In genomic region chr17:57246663-57247392, GRCm38 (mm10) we compare ENCODE assay signal across 8 mouse cellular contexts. TPM values are rescaled to one million over a fixed set of nuclear protein-coding genes. Genes with fewer than 3 reads are reported as not detected.
A peak's percentile ranks its signal among the peaks of the same experiment; 100 is the strongest.
DNase-seq lines count a peak whose midpoint lies in the region; ATAC-seq lines count a peak whose summit lies in the region.

No protein-coding gene starts in this region.

- H3K9ac ChIP-seq in hindbrain, embryonic 11.5 days (ENCODE audit: low read depth, low read length), result peak overlapping the region; percentile 86

- H3K4me2 ChIP-seq in hindbrain, embryonic 11.5 days (replicated peaks; ENCODE audit: low read depth, low read length), result peak overlapping the region; percentile 58

- no peak for ATAC-seq in cerebellum, adult (ENCODE audit: insufficient number of reproducible peaks, low FRiP score, low TSS enrichment)
- ATAC-seq in megakaryocyte, adult 5-6 weeks (ENCODE audit: poor library complexity, severe bottlenecking), result no peak
- ATAC-seq in hindbrain, embryonic 11.5 days (ENCODE audit: low FRiP score), result peak; percentile 1
- ATAC-seq in megakaryocyte progenitor cell, adult 5-6 weeks (replicated peaks; ENCODE audit: poor library complexity), result no peak

- peak overlapping the region; percentile 100 for H3K4me3 ChIP-seq in megakaryocyte, embryonic 14.5 days (replicated peaks)
- H3K4me3 ChIP-seq in hindbrain, embryonic 11.5 days (ENCODE audit: low read depth, low read length), result peak overlapping the region; percentile 61

- H3K4me1 ChIP-seq in megakaryocyte, embryonic 14.5 days, result peaks cover 66% of the 10 kb centered on the region
- peaks cover 12% of the 10 kb centered on the region for H3K4me1 ChIP-seq in hindbrain, embryonic 11.5 days (replicated peaks; ENCODE audit: control insufficient read depth, insufficient read depth, low read length)

- 6% methylated on average over 18 of the region's 18 CpGs for WGBS in hindbrain, embryonic 11.5 days

- peak overlapping the region; percentile 92 for H3K27ac ChIP-seq in hindbrain, embryonic 11.5 days (ENCODE audit: low read depth, low read length)

- no peaks in the 10 kb centered on the region for H3K27me3 ChIP-seq in megakaryocyte, embryonic 14.5 days (replicated peaks)
- H3K27me3 ChIP-seq in hindbrain, embryonic 11.5 days (ENCODE audit: control insufficient read depth, insufficient read depth, low read length), result no peaks in the 10 kb centered on the region

- H3K36me3 ChIP-seq in megakaryocyte, embryonic 14.5 days (replicated peaks; ENCODE audit: low read length), result peaks cover 48% of the 10 kb centered on the region
- no peaks in the 10 kb centered on the region; the same call in 1 of the 2 replicates for H3K36me3 ChIP-seq in hindbrain, embryonic 11.5 days (ENCODE audit: control insufficient read depth, insufficient read depth, low read length)

- peak; percentile 60 for DNase-seq in cerebellum, adult 11-12 months
- no peak for DNase-seq in hindbrain, embryonic 11.5 days (ENCODE audit: low spot score)
- peak; percentile 15 for DNase-seq in mesoderm, embryonic 11.5 days (ENCODE audit: low read depth, low spot score)
- DNase-seq in layer of hippocampus, adult 8-10 months (ENCODE audit: low spot score in 2 of 2), result no peak

- peaks cover under 1% of the 10 kb centered on the region; the same call in 1 of the 2 replicates for H3K9me3 ChIP-seq in megakaryocyte, embryonic 14.5 days
- no peaks in the 10 kb centered on the region for H3K9me3 ChIP-seq in hindbrain, embryonic 11.5 days (ENCODE audit: control insufficient read depth, low read length)

RNA-seq across cellular contexts. Expression of gene Gpr108, which starts 1.4 kb away (rescaled TPM):
- polyA plus RNA-seq in megakaryocyte, embryonic 14.5 days (2012; ENCODE audit: insufficient read depth, low replicate concordance), result 30.6 and 33.1 TPM in 2 replicates
- total RNA-seq in megakaryocyte, adult 5-6 weeks (2015), result 36.6 and 39.1 TPM in 2 replicates
- 36.6 and 37.7 TPM in 2 replicates for total RNA-seq in megakaryocyte, adult 5-6 weeks (2017)
- polyA plus RNA-seq in hindbrain, embryonic 11.5 days (2014; fragmentation: Nextera tagmentation; extraction: Ambion mirVana), result 23.5 and 23.9 TPM in 2 replicates
- total RNA-seq in megakaryocyte progenitor cell, adult 5-6 weeks (2015), result 21.5 and 22.6 TPM in 2 replicates
- total RNA-seq in megakaryocyte progenitor cell, adult 5-6 weeks (2017), result 22.5 and 24.4 TPM in 2 replicates
- total RNA-seq in layer of hippocampus, adult 8-10 months (2022), result 10 to 100 TPM; 25.7 to 28.6 (median 28.3) TPM

RNA-seq across cellular contexts. Expression of gene Trip10, which starts 2.4 kb away (rescaled TPM):
- polyA plus RNA-seq in megakaryocyte, embryonic 14.5 days (2012; ENCODE audit: insufficient read depth, low replicate concordance), result 25.4 and 45.7 TPM in 2 replicates
- 3.6 and 5.4 TPM in 2 replicates for total RNA-seq in megakaryocyte, adult 5-6 weeks (2015)
- total RNA-seq in megakaryocyte, adult 5-6 weeks (2017), result 9.0 and 9.4 TPM in 2 replicates
- 21.8 and 21.9 TPM in 2 replicates for polyA plus RNA-seq in hindbrain, embryonic 11.5 days (2014; fragmentation: Nextera tagmentation; extraction: Ambion mirVana)
- 3.5 and 3.6 TPM in 2 replicates for total RNA-seq in megakaryocyte progenitor cell, adult 5-6 weeks (2015)
- total RNA-seq in megakaryocyte progenitor cell, adult 5-6 weeks (2017), result 7.9 and 8.5 TPM in 2 replicates
- 10 to 100 TPM in 3 of 4 experiments, 1 to 10 TPM in 1; 8.1 to 12.3 (median 11.6) TPM for total RNA-seq in layer of hippocampus, adult 8-10 months (2022)

RNA-seq across cellular contexts. Expression of gene C3, which starts 18.9 kb away (rescaled TPM):
- 0.52 and 16.6 TPM in 2 replicates for polyA plus RNA-seq in megakaryocyte, embryonic 14.5 days (2012; ENCODE audit: insufficient read depth, low replicate concordance)
- 699 and 776 TPM in 2 replicates for total RNA-seq in megakaryocyte, adult 5-6 weeks (2015)
- total RNA-seq in megakaryocyte, adult 5-6 weeks (2017), result 1,145 and 1,156 TPM in 2 replicates
- polyA plus RNA-seq in hindbrain, embryonic 11.5 days (2014; fragmentation: Nextera tagmentation; extraction: Ambion mirVana), result 0.36 and 0.82 TPM in 2 replicates
- total RNA-seq in megakaryocyte progenitor cell, adult 5-6 weeks (2015), result 164 and 202 TPM in 2 replicates
- total RNA-seq in megakaryocyte progenitor cell, adult 5-6 weeks (2017), result 211 and 263 TPM in 2 replicates
- 10 to 100 TPM in 2 of 4 experiments, 1 to 10 TPM in 2; 2.2 to 19.0 (median 8.9) TPM for total RNA-seq in layer of hippocampus, adult 8-10 months (2022)

RNA-seq across cellular contexts. Expression of gene Vav1, which starts 32.1 kb away (rescaled TPM):
- polyA plus RNA-seq in megakaryocyte, embryonic 14.5 days (2012; ENCODE audit: insufficient read depth, low replicate concordance), result 34.6 and 164 TPM in 2 replicates
- total RNA-seq in megakaryocyte, adult 5-6 weeks (2015), result 84.7 and 92.2 TPM in 2 replicates
- total RNA-seq in megakaryocyte, adult 5-6 weeks (2017), result 307 and 321 TPM in 2 replicates
- 2.5 and 2.6 TPM in 2 replicates for polyA plus RNA-seq in hindbrain, embryonic 11.5 days (2014; fragmentation: Nextera tagmentation; extraction: Ambion mirVana)
- 79.5 and 87.2 TPM in 2 replicates for total RNA-seq in megakaryocyte progenitor cell, adult 5-6 weeks (2015)
- 286 and 303 TPM in 2 replicates for total RNA-seq in megakaryocyte progenitor cell, adult 5-6 weeks (2017)
- 10 to 100 TPM in 2 of 4 experiments, 1 to 10 TPM in 2; 3.3 to 17.4 (median 10.0) TPM for total RNA-seq in layer of hippocampus, adult 8-10 months (2022)

RNA-seq across cellular contexts. Expression of gene Tnfsf14, which starts 52.9 kb away (rescaled TPM):
- 49.5 and 144 TPM in 2 replicates for polyA plus RNA-seq in megakaryocyte, embryonic 14.5 days (2012; ENCODE audit: insufficient read depth, low replicate concordance)
- 5.5 and 6.3 TPM in 2 replicates for total RNA-seq in megakaryocyte, adult 5-6 weeks (2015)
- total RNA-seq in megakaryocyte, adult 5-6 weeks (2017), result 15.6 and 15.7 TPM in 2 replicates
- 0.09 TPM in 1 of 2 replicates, not detected in the other for polyA plus RNA-seq in hindbrain, embryonic 11.5 days (2014; fragmentation: Nextera tagmentation; extraction: Ambion mirVana)
- total RNA-seq in megakaryocyte progenitor cell, adult 5-6 weeks (2015), result 2.1 and 3.5 TPM in 2 replicates
- total RNA-seq in megakaryocyte progenitor cell, adult 5-6 weeks (2017), result 6.2 and 6.8 TPM in 2 replicates
- not detected for total RNA-seq in layer of hippocampus, adult 8-10 months (2022)

Comparison
In these comparisons a context has a peak if more than half of its experiments do, and no peak if none do; other contexts are left out.
1. DNase-seq: peak in cerebellum, adult 11-12 months (single experiment) and mesoderm, embryonic 11.5 days (single experiment); none in hindbrain, embryonic 11.5 days (single experiment) and layer of hippocampus, adult 8-10 months (0 of 2).
2. RNA of gene C3, which starts 18.9 kb away (total RNA-seq): 699 to 1,156 TPM in megakaryocyte, adult 5-6 weeks and 164 to 263 TPM in megakaryocyte progenitor cell, adult 5-6 weeks; 2.2 to 19.0 TPM in layer of hippocampus, adult 8-10 months; every median in the first group is over 4 times any median in the second.